Mouse (Mus musculus): ENCODE results near the gene Kdm4b.

- TF ChIP-seq POLR2A (IDR thresholded peaks at IDR 0.05; ENCODE audit: control insufficient read depth, low read depth, low read length) (no peak), CTCF (IDR thresholded peaks at IDR 0.05; ENCODE audit: control insufficient read depth, insufficient read depth, insufficient replicate concordance, low read depth, low read length) (peak; percentile 78; the same call in 1 of the 2 replicates)
Measured at GRCm38 (mm10) chr17:56356921-56357885, 31.3 kb downstream of the Kdm4b start.
